Mouse (Mus musculus) E14TG2a.4 (cell line): ENCODE results near the gene Mras.

Experiments
- H3K27me3 ChIP-seq: 2 replicates; pipeline ENCODE4 v1.6.1; 2014; ENCODE audit warnings: low read length, control low read depth; ENCODE audit not compliant: insufficient read depth
- H3K36me3 ChIP-seq: 2 replicates; pipeline ENCODE4 v1.6.1; 2014; ENCODE audit warnings: low read length, control low read depth; ENCODE audit not compliant: insufficient read depth
- H3K4me1 ChIP-seq: replicated peaks from 2 replicates; pipeline ENCODE4 v1.6.1; 2014; ENCODE audit warnings: low read depth, low read length, control low read depth
- H3K4me3 ChIP-seq: replicated peaks from 2 replicates; pipeline ENCODE4 v1.5.1; 2014; ENCODE audit warnings: mild to moderate bottlenecking, low read length
- H3K9me3 ChIP-seq: 2 replicates; pipeline ENCODE4 v1.6.1; 2014; ENCODE audit warnings: low read length, control low read depth
- CTCF ChIP-seq: conservative IDR thresholded peaks from 2 replicates; pipeline ENCODE4 v1.5.1; 2014; ENCODE audit warnings: low read length
- NANOG ChIP-seq: IDR thresholded peaks from 2 replicates; pipeline ENCODE4 v1.6.1; 2014; ENCODE audit warnings: borderline replicate concordance, low read length, mixed read lengths
- POU5F1 ChIP-seq: IDR thresholded peaks from 2 replicates; pipeline ENCODE4 v1.6.1; 2014; ENCODE audit warnings: low read length, borderline replicate concordance

The Mras gene

DNA sequence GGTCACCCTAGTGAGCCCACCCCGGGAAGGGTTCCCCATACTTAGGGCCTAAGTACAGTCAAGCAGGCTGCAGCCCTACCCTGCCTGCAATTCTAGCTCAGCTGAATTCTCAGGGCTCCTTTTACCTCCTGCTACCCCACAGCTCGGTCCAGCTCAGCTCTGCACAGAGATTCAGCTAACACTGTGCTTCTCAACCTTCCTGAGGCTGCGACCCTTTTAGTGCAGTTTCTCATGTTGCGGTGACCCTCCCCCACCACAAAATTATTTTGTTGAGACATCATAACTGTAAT, 12.7 kb downstream of the Mras start:
- Histone ChIP-seq H3K9me3 (no peaks in the 10 kb centered on the region), H3K4me3 (peak overlapping the region; percentile 79), H3K36me3 (peaks cover 4% of the 10 kb centered on the region; the same call in 1 of the 2 replicates), H3K27me3 (no peaks in the 10 kb centered on the region), H3K4me1 (peaks cover 100% of the 10 kb centered on the region)
- TF ChIP-seq CTCF (no peak), POU5F1 (no peak), NANOG (no peak)

DNA sequence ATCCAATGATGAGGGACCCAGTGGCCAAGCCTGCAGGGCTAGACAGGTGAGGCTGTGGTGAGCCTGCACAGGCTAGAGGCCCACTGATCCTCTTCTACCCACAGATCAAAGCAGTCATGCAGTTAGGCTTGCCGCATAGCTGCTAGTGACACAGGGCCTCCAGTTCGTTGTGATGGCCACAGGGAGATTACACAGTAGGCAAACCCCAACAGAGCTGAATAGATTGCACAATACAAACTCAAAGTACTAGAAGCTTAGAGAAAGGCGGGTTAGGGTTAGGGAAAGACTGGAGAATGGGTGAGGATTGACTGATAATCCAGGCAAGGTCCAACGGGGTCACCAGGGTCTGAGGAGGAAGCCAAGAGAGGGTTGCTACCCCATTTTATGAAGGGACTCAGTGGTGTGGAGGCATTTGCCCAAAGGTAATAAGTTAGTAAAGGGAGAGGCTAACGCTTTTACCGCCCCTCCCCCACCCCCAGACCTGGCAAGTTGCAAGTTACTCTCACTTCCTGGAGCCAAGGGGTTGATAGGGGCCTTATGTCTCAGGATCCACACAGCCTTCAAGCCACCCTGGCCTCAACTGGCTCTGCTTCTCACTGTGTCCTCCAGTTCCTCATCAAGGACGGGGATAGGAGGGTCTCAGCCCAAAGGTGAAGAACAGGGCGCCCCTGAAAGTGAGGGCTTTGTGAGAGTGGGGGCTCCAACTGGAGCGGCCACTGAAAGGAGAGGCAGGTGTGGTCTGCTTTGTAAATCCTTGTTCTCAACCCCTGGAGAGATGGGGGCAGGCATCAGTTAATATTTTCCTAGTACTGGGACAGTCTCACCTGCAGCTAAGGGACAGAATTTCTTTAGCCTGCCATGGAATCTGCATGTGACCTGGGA, 13.2 kb downstream of the Mras start:
- H3K4me1 ChIP-seq, result peaks cover 100% of the 10 kb centered on the region
- H3K4me3 ChIP-seq, result peak overlapping the region; percentile 79
- H3K36me3 ChIP-seq, result peaks cover 4% of the 10 kb centered on the region; the same call in 1 of the 2 replicates
- no peaks in the 10 kb centered on the region for H3K27me3 ChIP-seq
- no peak for TF ChIP-seq POU5F1
- no peak for TF ChIP-seq CTCF
- no peak for TF ChIP-seq NANOG
- H3K9me3 ChIP-seq, result no peaks in the 10 kb centered on the region

DNA sequence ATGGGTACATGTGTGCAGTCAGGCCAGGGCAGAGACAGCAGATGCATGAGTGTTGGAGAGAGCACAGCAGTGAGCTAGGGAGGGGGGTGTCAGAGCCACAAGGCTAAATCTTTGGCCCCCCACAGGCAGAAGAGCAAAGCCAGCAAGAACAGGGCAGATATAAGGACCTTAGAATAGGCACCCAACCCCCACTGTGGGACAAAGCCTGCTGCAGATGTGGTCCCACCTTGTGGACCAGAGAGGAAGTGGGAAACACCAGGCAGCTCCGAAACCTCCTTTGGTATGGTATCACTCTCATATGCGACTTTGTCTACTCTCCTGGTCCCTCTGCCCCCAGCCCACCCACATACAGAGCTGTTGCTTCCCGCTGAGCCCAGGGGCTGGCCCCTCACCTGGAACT, 15.3 kb downstream of the Mras start:
- peak overlapping the region; percentile 79 for H3K4me3 ChIP-seq
- no peak for TF ChIP-seq CTCF
- TF ChIP-seq POU5F1, result no peak
- TF ChIP-seq NANOG, result no peak
- H3K4me1 ChIP-seq, result peaks cover 100% of the 10 kb centered on the region
- peaks cover 15% of the 10 kb centered on the region for H3K36me3 ChIP-seq
- no peaks in the 10 kb centered on the region for H3K9me3 ChIP-seq
- no peaks in the 10 kb centered on the region for H3K27me3 ChIP-seq

DNA sequence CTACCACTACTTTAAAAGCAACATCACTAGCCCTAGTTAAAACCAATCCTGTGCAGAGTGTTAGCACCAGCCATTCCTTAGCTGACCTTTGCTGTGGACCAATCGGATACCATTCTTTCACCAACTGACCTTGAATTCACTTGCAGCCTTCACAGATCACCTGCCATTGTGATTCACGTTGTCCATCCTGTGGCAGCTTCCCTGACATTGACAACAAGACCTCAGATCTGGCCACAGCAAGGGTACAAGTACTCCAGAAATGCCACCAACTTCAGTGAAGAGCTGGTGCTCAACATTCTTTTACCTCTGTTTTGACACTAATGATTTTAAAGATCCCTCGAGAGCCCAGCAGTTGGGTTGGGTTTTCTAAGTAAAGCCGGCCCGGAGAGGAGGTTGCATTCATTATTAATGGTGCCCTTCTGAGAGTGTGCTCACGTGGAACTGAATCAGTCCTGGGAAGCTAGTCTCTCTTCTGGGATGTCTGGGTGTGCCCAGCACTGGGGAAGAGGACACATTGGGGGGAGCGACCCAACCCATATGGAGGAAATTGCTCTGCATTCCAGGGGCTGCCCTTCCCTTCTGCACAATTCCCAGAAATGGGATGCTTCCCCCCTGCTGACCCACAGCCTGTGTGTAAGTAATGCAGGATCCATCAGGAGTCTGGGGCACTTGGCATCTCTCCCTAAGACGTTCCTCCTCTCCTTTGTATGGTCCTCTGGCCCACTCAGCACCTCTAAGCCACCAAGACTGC, 17.1 kb downstream of the Mras start:
- TF ChIP-seq POU5F1, result no peak; the same call in 1 of the 2 replicates
- 0 out of 2 replicates have a peak, but pooled peaks have one; percentile 8 for TF ChIP-seq NANOG
- no peaks in the 10 kb centered on the region for H3K27me3 ChIP-seq

DNA sequence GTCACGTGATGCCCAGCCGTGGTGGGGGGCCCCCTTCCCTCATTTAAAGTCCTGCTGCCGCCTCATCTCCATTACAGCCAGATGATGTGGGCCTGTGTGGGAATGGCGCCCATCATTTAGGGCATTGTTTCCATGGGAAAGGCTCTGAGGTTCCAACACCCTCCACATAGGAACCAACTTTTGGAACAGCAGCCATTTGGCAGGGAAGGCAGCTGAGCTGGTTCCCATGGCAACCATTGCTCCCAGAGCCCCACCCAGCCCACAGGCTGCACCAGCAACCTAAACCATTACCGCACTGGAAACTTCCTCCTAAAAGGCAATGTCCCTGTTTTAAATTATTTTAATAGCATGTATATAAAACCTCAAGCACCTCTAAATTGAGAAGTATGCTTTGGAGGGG, 18.8 kb downstream of the Mras start:
- H3K36me3 ChIP-seq, result peaks cover 19% of the 10 kb centered on the region
- TF ChIP-seq POU5F1 (no peak), CTCF (no peak)
- no peaks in the 10 kb centered on the region for H3K9me3 ChIP-seq
- H3K4me3 ChIP-seq, result peak overlapping the region; percentile 79
- peaks cover 100% of the 10 kb centered on the region for H3K4me1 ChIP-seq
- H3K27me3 ChIP-seq, result no peaks in the 10 kb centered on the region

More for the DNA sequence above, 17.1 kb downstream of the Mras start:
- peaks cover 15% of the 10 kb centered on the region for H3K36me3 ChIP-seq
- peak overlapping the region; percentile 79 for H3K4me3 ChIP-seq
- peaks cover 100% of the 10 kb centered on the region for H3K4me1 ChIP-seq
- no peaks in the 10 kb centered on the region for H3K9me3 ChIP-seq

DNA sequence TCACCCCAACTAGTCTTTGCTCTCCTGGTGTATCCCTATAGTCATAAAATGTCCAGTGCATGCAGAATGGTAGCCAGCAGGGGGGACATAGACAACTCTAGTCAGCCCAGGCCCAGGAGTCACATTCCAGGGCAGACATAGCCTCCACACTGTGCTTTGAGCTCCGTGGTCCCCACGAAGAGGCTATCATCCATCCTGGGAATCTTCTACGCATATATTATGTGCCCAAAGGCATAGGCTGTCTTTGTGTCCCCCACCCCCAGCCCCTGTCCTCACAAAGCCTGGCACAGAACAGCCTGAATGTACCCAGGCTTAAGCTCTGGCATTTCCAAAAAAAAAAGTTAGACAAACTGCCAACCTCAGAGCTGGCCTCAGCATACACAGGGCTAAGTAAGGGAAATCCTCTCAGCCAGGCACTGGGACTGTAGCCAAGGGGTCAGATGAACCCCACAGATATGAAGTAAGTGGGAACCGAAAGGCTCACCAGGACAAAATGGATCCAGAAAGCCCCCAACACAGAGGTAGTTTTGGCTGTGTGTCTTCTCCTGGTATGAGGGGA, 19.8 kb downstream of the Mras start:
- TF ChIP-seq NANOG (no peak), CTCF (no peak), POU5F1 (no peak)
- Histone ChIP-seq H3K4me3 (peak overlapping the region; percentile 79), H3K9me3 (no peaks in the 10 kb centered on the region), H3K4me1 (peaks cover 100% of the 10 kb centered on the region), H3K27me3 (no peaks in the 10 kb centered on the region), H3K36me3 (peaks cover 27% of the 10 kb centered on the region)

DNA sequence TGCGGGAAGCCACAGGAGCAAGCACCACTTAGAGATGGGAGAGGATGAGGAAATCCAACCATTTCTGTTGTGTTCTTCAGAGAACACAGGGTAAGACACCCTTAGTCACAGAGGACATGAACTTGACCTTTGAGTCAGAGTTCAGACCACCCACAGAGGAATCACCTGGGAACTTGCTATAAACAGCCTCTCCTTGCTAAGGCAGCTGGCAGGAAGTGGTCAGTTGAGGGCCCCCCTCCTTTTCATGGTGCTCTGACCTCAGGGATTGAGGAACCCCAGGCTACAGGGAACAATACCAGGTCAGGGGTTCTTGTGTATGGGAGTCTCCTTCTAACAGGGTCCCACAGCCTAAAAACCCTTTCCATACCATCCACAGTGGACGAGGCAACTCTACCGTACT, 20.4 kb downstream of the Mras start:
- TF ChIP-seq POU5F1, result no peak
- no peak for TF ChIP-seq NANOG
- no peak for TF ChIP-seq CTCF
- H3K4me3 ChIP-seq, result peak overlapping the region; percentile 79
- H3K27me3 ChIP-seq, result no peaks in the 10 kb centered on the region
- H3K36me3 ChIP-seq, result peaks cover 33% of the 10 kb centered on the region
- H3K9me3 ChIP-seq, result no peaks in the 10 kb centered on the region
- H3K4me1 ChIP-seq, result peaks cover 100% of the 10 kb centered on the region

DNA sequence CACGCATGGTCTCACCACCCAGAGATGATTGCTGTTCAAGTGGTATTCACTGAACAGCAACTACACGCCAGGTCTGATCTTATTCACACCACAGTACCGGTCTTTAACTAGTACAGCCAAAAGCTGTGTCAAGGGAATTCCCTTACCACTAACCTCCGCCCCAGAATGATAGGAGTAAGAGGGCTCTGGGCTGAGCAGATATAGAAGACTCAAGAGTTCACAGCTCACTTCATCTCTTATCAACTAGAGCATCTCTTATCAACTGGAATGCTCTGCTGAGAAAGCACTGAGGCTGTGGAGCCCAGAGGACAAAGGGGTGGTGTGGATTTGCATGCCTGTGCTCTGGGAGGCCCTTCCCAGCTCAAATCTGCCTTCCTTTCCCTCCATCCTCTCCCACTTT, 25.4 kb downstream of the Mras start:
- H3K27me3 ChIP-seq, result no peaks in the 10 kb centered on the region
- TF ChIP-seq NANOG (no peak), CTCF (no peak), POU5F1 (no peak)

DNA sequence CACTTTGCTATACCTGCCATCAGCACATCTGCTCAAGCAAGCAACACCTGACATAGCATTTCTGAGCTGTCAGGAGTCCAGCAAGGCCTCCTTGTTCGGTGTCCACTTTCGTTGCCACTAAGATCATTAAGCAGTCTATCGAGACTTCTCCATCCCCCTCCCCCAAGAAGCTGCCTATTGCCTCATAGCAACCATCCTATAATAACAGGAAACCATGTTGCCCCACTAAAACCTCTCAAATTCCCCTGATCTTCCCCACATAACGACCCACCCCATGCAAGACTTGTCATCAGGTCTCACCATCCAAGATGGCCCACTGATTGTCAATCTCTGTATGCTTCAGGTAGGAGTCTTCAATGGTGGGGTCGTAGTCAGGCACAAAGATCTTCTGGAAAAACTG, 26.1 kb downstream of the Mras start:
- Histone ChIP-seq H3K4me3 (no peak overlapping the region), H3K9me3 (no peaks in the 10 kb centered on the region), H3K27me3 (no peaks in the 10 kb centered on the region), H3K4me1 (peaks cover 84% of the 10 kb centered on the region), H3K36me3 (peaks cover 60% of the 10 kb centered on the region)
- TF ChIP-seq CTCF, result no peak
- TF ChIP-seq POU5F1, result no peak
- no peak for TF ChIP-seq NANOG

More for the DNA sequence above, 25.4 kb downstream of the Mras start:
- Histone ChIP-seq H3K36me3 (peaks cover 53% of the 10 kb centered on the region), H3K9me3 (no peaks in the 10 kb centered on the region), H3K4me3 (no peak overlapping the region), H3K4me1 (peaks cover 84% of the 10 kb centered on the region)
